Mouse (Mus musculus) MEL (cell line): Measurements from ENCODE around the gene Asxl2. TPM values are rescaled to one million over a fixed set of nuclear protein-coding genes. Genes with fewer than 3 reads are reported as not detected.

Experiments
- DNase-seq: peaks from one replicate; pipeline ENCODE4 v3.0.0; 2011; ENCODE audit warnings: low read depth, low spot score
- H3K27ac ChIP-seq: 2 replicates; pipeline ENCODE4 v1.5.1; 2012; ENCODE audit warnings: low read depth, mild to moderate bottlenecking, control low read depth, low read length, moderate library complexity; ENCODE audit not compliant: control insufficient read depth
- H3K27me3 ChIP-seq, 2 experiments: fragments of 150-350 bp in 1 of 2; sonication (generic) in 1 of 2; 2 replicates each; pipeline ENCODE4 v1.6.1; 2012; ENCODE audit warnings: low read length in 2 of 2, mild to moderate bottlenecking in 2 of 2, improper control_type of control experiment in 1 of 2, moderate library complexity in 1 of 2; ENCODE audit not compliant: insufficient read depth in 2 of 2, control insufficient read depth in 1 of 2
- H3K36me3 ChIP-seq, 2 experiments: 2 replicates each; pipeline ENCODE4 v1.6.1; 2012 to 2014; ENCODE audit warnings: low read length in 2 of 2, improper control_type of control experiment in 1 of 2, inconsistent platforms in 1 of 2, mild to moderate bottlenecking in 1 of 2; ENCODE audit not compliant: insufficient read depth in 2 of 2, control insufficient read depth in 1 of 2
- H3K4me1 ChIP-seq, 2 experiments: fragments of 150-350 bp in 1 of 2; sonication (generic) in 1 of 2; 2 replicates each; pipeline ENCODE4 v1.6.1; 2012; ENCODE audit warnings: low read length in 2 of 2, improper control_type of control experiment in 1 of 2, mild to moderate bottlenecking in 1 of 2; ENCODE audit not compliant: insufficient read depth in 2 of 2, control insufficient read depth in 1 of 2
- H3K4me3 ChIP-seq, 2 experiments: fragments of 150-350 bp in 1 of 2; sonication (generic) in 1 of 2; 2 replicates each; pipeline ENCODE4 v1.5.1; 2012; ENCODE audit warnings: low read depth in 2 of 2, low read length in 2 of 2, mild to moderate bottlenecking in 2 of 2, moderate library complexity in 2 of 2, control low read depth in 1 of 2, improper control_type of control experiment in 1 of 2; ENCODE audit not compliant: control insufficient read depth in 1 of 2, insufficient read depth in 1 of 2
- H3K79me2 ChIP-seq: 2 replicates; pipeline ENCODE4 v1.6.1; 2012; ENCODE audit warnings: mild to moderate bottlenecking, low read length, moderate library complexity; ENCODE audit not compliant: control insufficient read depth, poor library complexity, insufficient read depth
- H3K9ac ChIP-seq: 2 replicates; pipeline ENCODE4 v1.6.1; 2012; ENCODE audit warnings: low read depth, mild to moderate bottlenecking, control low read depth, low read length, moderate library complexity; ENCODE audit not compliant: control insufficient read depth, poor library complexity, severe bottlenecking
- H3K9me3 ChIP-seq: fragments of 150-350 bp; sonication (generic); replicated peaks from 2 replicates; pipeline ENCODE4 v1.6.1; 2012; ENCODE audit warnings: mild to moderate bottlenecking, low read length, improper control_type of control experiment, moderate library complexity; ENCODE audit not compliant: insufficient read depth
- CHD1 ChIP-seq: IDR thresholded peaks from 2 replicates; pipeline ENCODE4 v1.6.1; 2012; ENCODE audit warnings: low read depth, mild to moderate bottlenecking, inconsistent platforms, low read length, improper control_type of control experiment
- CTCF ChIP-seq, 3 experiments: IDR thresholded peaks in 2 of 3; conservative IDR thresholded peaks in 1 of 3; 2 replicates each; pipeline ENCODE4 v1.5.1; 2011 to 2012; ENCODE audit warnings: low read length in 3 of 3, low read depth in 2 of 3, mild to moderate bottlenecking in 2 of 3, improper control_type of control experiment in 1 of 3, inconsistent platforms in 1 of 3, mixed read lengths in 1 of 3, moderate library complexity in 1 of 3; ENCODE audit not compliant: control insufficient read depth in 1 of 3, insufficient read depth in 1 of 3, poor library complexity in 1 of 3, severe bottlenecking in 1 of 3
- E2F4 ChIP-seq: IDR thresholded peaks from 2 replicates; pipeline ENCODE4 v1.6.1; 2011; ENCODE audit warnings: low read depth, low read length, improper control_type of control experiment, borderline replicate concordance
- EP300 ChIP-seq, 2 experiments: IDR thresholded peaks; 2 replicates each; pipeline ENCODE4 v1.6.1; 2011; ENCODE audit warnings: improper control_type of control experiment in 2 of 2, low read length in 2 of 2, low read depth in 1 of 2, mild to moderate bottlenecking in 1 of 2
- HCFC1 ChIP-seq: IDR thresholded peaks from 2 replicates; pipeline ENCODE4 v1.6.1; 2012; ENCODE audit warnings: low read depth, mild to moderate bottlenecking, inconsistent platforms, low read length, improper control_type of control experiment, moderate library complexity
- JUND ChIP-seq: IDR thresholded peaks from 2 replicates; pipeline ENCODE4 v1.6.1; 2011; ENCODE audit warnings: low read depth, mild to moderate bottlenecking, improper control_type of control experiment, low read length
- KAT2A ChIP-seq: conservative IDR thresholded peaks from 2 replicates; pipeline ENCODE4 v1.6.1; 2012; ENCODE audit warnings: low read depth, low read length, improper control_type of control experiment, inconsistent platforms
- MAFK ChIP-seq: IDR thresholded peaks from 2 replicates; pipeline ENCODE4 v1.6.1; 2011; ENCODE audit warnings: low read depth, mild to moderate bottlenecking, low read length, improper control_type of control experiment, borderline replicate concordance
- MAX ChIP-seq: IDR thresholded peaks from 2 replicates; pipeline ENCODE4 v1.6.1; 2011; ENCODE audit warnings: low read length, improper control_type of control experiment
- MAZ ChIP-seq: IDR thresholded peaks from 2 replicates; pipeline ENCODE4 v1.6.1; 2012; ENCODE audit warnings: low read depth, mild to moderate bottlenecking, inconsistent platforms, low read length, improper control_type of control experiment
- MEF2A ChIP-seq: IDR thresholded peaks from 2 replicates; pipeline ENCODE4 v1.6.1; 2014; ENCODE audit warnings: low read depth, mild to moderate bottlenecking, inconsistent platforms, low read length, improper control_type of control experiment; ENCODE audit not compliant: poor library complexity, insufficient replicate concordance, severe bottlenecking; ENCODE audit errors: extremely low read depth
- MXI1 ChIP-seq: IDR thresholded peaks from 2 replicates; pipeline ENCODE4 v1.6.1; 2011; ENCODE audit warnings: mild to moderate bottlenecking, low read depth, low read length, improper control_type of control experiment
- MYB ChIP-seq: IDR thresholded peaks from 2 replicates; pipeline ENCODE4 v1.6.1; 2011; ENCODE audit warnings: mild to moderate bottlenecking, low read depth, low read length, improper control_type of control experiment
- MYC ChIP-seq: IDR thresholded peaks from 2 replicates; pipeline ENCODE4 v1.6.1; 2011; ENCODE audit warnings: low read depth, mild to moderate bottlenecking, low read length, improper control_type of control experiment, moderate library complexity
- NELFE ChIP-seq: IDR thresholded peaks from 2 replicates; pipeline ENCODE4 v1.6.1; 2011; ENCODE audit warnings: low read depth, low read length, improper control_type of control experiment
- NRF1 ChIP-seq: IDR thresholded peaks from 2 replicates; pipeline ENCODE4 v1.6.1; 2014; ENCODE audit warnings: low read depth, mild to moderate bottlenecking, inconsistent platforms, low read length, improper control_type of control experiment, moderate library complexity; ENCODE audit not compliant: poor library complexity, insufficient read depth, severe bottlenecking
- POLR2A ChIP-seq, 2 experiments: IDR thresholded peaks; 2 replicates each; pipeline ENCODE4 v1.6.1; 2011 to 2012; ENCODE audit warnings: low read length in 2 of 2, mild to moderate bottlenecking in 2 of 2, control low read depth in 1 of 2, improper control_type of control experiment in 1 of 2, low read depth in 1 of 2, moderate library complexity in 1 of 2; ENCODE audit not compliant: control insufficient read depth in 1 of 2, insufficient read depth in 1 of 2, poor library complexity in 1 of 2
- RCOR1 ChIP-seq: IDR thresholded peaks from 2 replicates; pipeline ENCODE4 v1.6.1; 2012; ENCODE audit warnings: low read depth, mild to moderate bottlenecking, inconsistent platforms, low read length, improper control_type of control experiment
- SIN3A ChIP-seq: IDR thresholded peaks from 2 replicates; pipeline ENCODE4 v1.6.1; 2012; ENCODE audit warnings: low read length, improper control_type of control experiment, inconsistent platforms
- SMC3 ChIP-seq: IDR thresholded peaks from 2 replicates; pipeline ENCODE4 v1.6.1; 2011; ENCODE audit warnings: low read depth, low read length, improper control_type of control experiment
- TAL1 ChIP-seq: IDR thresholded peaks from 2 replicates; pipeline ENCODE4 v1.6.1; 2012; ENCODE audit warnings: mild to moderate bottlenecking, inconsistent platforms, low read length, moderate library complexity, mixed read lengths
- TBP ChIP-seq: IDR thresholded peaks from 2 replicates; pipeline ENCODE4 v1.8.0; 2011; ENCODE audit warnings: low read depth, low read length, improper control_type of control experiment
- UBTF ChIP-seq: IDR thresholded peaks from 2 replicates; pipeline ENCODE4 v1.6.1; 2012; ENCODE audit warnings: low read depth, mild to moderate bottlenecking, inconsistent platforms, low read length, improper control_type of control experiment, moderate library complexity, borderline replicate concordance; ENCODE audit not compliant: insufficient read depth
- USF2 ChIP-seq, 2 experiments: IDR thresholded peaks; 2 replicates each; pipeline ENCODE4 v1.6.1; 2011 to 2012; ENCODE audit warnings: improper control_type of control experiment in 2 of 2, low read length in 2 of 2, borderline replicate concordance in 1 of 2, inconsistent platforms in 1 of 2, low read depth in 1 of 2, mild to moderate bottlenecking in 1 of 2; ENCODE audit not compliant: insufficient read depth in 1 of 2
- ZC3H11A ChIP-seq: IDR thresholded peaks from 2 replicates; pipeline ENCODE4 v1.6.1; 2012; ENCODE audit warnings: low read depth, mild to moderate bottlenecking, inconsistent platforms, low read length, improper control_type of control experiment
- ZMIZ1 ChIP-seq: IDR thresholded peaks from 2 replicates; pipeline ENCODE4 v1.6.1; 2012; ENCODE audit warnings: low read depth, mild to moderate bottlenecking, inconsistent platforms, low read length, improper control_type of control experiment, moderate library complexity
- polyA plus RNA-seq, 2 experiments: library from polyadenylated mRNA; stranded (reverse) in 1 of 2; unstranded in 1 of 2; fragments of >175 nt in 1 of 2; fragments of >200 nt in 1 of 2; gene quantifications; 2 replicates each; pipeline versions ENCODE4 v1.2.1 to v1.2.4; 2012; ENCODE audit warnings: low replicate concordance in 2 of 2, low read depth in 1 of 2; ENCODE audit not compliant: insufficient read length in 2 of 2, insufficient read depth in 1 of 2, missing spikeins in 1 of 2
- total RNA-seq: library from RNA; depleted of rRNA; stranded (reverse); fragments of 300-350 nt; gene quantifications from 2 replicates; pipeline ENCODE4 v1.2.3, GENCODE M21; 2012

Asxl2 gene
- total and polyA plus RNA-seq, 3 experiments, result 18.8 to 62.0 (median 26.2) TPM

- Histone ChIP-seq H3K36me3 (peaks cover 0 to 33% of the 10 kb centered on the region in 2 experiments; a peak in 2 of 4 replicates), H3K79me2 (peaks cover 49% of the 10 kb centered on the region), H3K4me1 (peaks cover 14 to 23% of the 10 kb centered on the region in 2 experiments), H3K27me3 (no peaks in the 10 kb centered on the region), H3K9ac (peak overlapping the region; percentile 79), H3K9me3 (no peaks in the 10 kb centered on the region), H3K4me3 (peak overlapping the region; percentile 73 to 74), H3K27ac (peak overlapping the region; percentile 98)
- peak; percentile 78 for DNase-seq
- TF ChIP-seq CHD1, result peak; percentile 37; the same call in 1 of the 2 replicates
- no peak for TF ChIP-seq MYB
- peak; percentile 90 for TF ChIP-seq MYC
- 0 out of 2 replicates have a peak, but pooled peaks have one; percentile 44 for TF ChIP-seq TBP
- peak in 1 of 2 experiments; percentile 29; a peak in 1 of 4 replicates for TF ChIP-seq EP300 (IDR thresholded peaks at IDR 0.05; ENCODE audit: low read depth in 1 of 2, low read length in 2 of 2)
- TF ChIP-seq JUND, result 0 out of 2 replicates have a peak, but pooled peaks have one; percentile 14
- TF ChIP-seq CTCF (IDR thresholded peaks at IDR 0.05 in 2 of 3, conservative IDR thresholded peaks at IDR 0.05 in 1 of 3; ENCODE audit: control insufficient read depth in 1 of 3, insufficient read depth in 1 of 3, low read depth in 2 of 3, low read length in 3 of 3, poor library complexity in 1 of 3, severe bottlenecking in 1 of 3), result peak in 2 of 3 experiments; percentile 12 to 40; a peak in 2 of 6 replicates
- peak; percentile 82 for TF ChIP-seq MXI1
- peak; percentile 52; the same call in 1 of the 2 replicates for TF ChIP-seq MAX
- TF ChIP-seq MAZ, result no peak
- no peak for TF ChIP-seq ZC3H11A
These were observed 999 bp upstream of the Asxl2 start for GRCm38 (mm10) chr12:3425375-3426341.

GRCm38 (mm10) chr12:3427067-3427889 lies 621 bp downstream of the Asxl2 start:
- H3K9ac ChIP-seq, result peak overlapping the region; percentile 99
- H3K27me3 ChIP-seq, result no peaks in the 10 kb centered on the region
- H3K4me3 ChIP-seq, result peak overlapping the region; percentile 72 to 98
- H3K9me3 ChIP-seq, result no peaks in the 10 kb centered on the region
- peaks cover 16 to 30% of the 10 kb centered on the region in 2 experiments for H3K4me1 ChIP-seq
- H3K79me2 ChIP-seq, result peaks cover 57% of the 10 kb centered on the region
- H3K36me3 ChIP-seq, result peaks cover 0 to 43% of the 10 kb centered on the region in 2 experiments; a peak in 2 of 4 replicates
- DNase-seq, result peak; percentile 93
- H3K27ac ChIP-seq, result peak overlapping the region; percentile 99
- no peak for TF ChIP-seq MEF2A
- TF ChIP-seq MAFK, result no peak
- no peak for TF ChIP-seq ZC3H11A
- TF ChIP-seq E2F4, result 0 out of 2 replicates have a peak, but pooled peaks have one; percentile 23
- TF ChIP-seq RCOR1, result no peak
- no peak for TF ChIP-seq USF2 (IDR thresholded peaks at IDR 0.05; ENCODE audit: borderline replicate concordance in 1 of 2, insufficient read depth in 1 of 2, low read depth in 1 of 2, low read length in 2 of 2)
- peak; percentile 21 to 68; a peak in 2 of 4 replicates for TF ChIP-seq POLR2A (IDR thresholded peaks at IDR 0.05; ENCODE audit: control insufficient read depth in 1 of 2, insufficient read depth in 1 of 2, low read depth in 1 of 2, low read length in 2 of 2, poor library complexity in 1 of 2)
- TF ChIP-seq SIN3A, result peak; percentile 95
- TF ChIP-seq SMC3, result no peak
- TF ChIP-seq EP300 (IDR thresholded peaks at IDR 0.05; ENCODE audit: low read depth in 1 of 2, low read length in 2 of 2), result no peak
- TF ChIP-seq HCFC1, result peak; percentile 94
- peak; percentile 61; the same call in 1 of the 2 replicates for TF ChIP-seq ZMIZ1
- TF ChIP-seq NRF1, result no peak
- no peak for TF ChIP-seq TAL1
- TF ChIP-seq NELFE, result peak; percentile 73
- TF ChIP-seq UBTF, result 0 out of 2 replicates have a peak, but pooled peaks have one; percentile 44
- TF ChIP-seq KAT2A, result peak; percentile 72; the same call in 1 of the 2 replicates
- TF ChIP-seq JUND, result no peak
